Mouse (Mus musculus) olfactory bulb, adult 2 months (tissue): ENCODE results near the gene Ppp1cc.

Experiments used
- CTCF ChIP-seq: fragments of 200-500 bp; IDR thresholded peaks from 2 replicates; pipeline ENCODE4 v1.5.1; 2012; ENCODE audit warnings: low read depth, mild to moderate bottlenecking, low read length, moderate library complexity; ENCODE audit not compliant: insufficient read depth
- POLR2A ChIP-seq: fragments of 200-500 bp; IDR thresholded peaks from 2 replicates; pipeline ENCODE4 v1.6.1; 2012; ENCODE audit warnings: mild to moderate bottlenecking, low read depth, low read length, moderate library complexity; ENCODE audit not compliant: insufficient read depth

GRCm38 (mm10) chr5:122184283-122184806 lies 26.3 kb downstream of the Ppp1cc start:
- no peak for TF ChIP-seq POLR2A
- TF ChIP-seq CTCF: no peak
